Mouse (Mus musculus) kidney, adult 2 months (tissue): ENCODE data around the gene Tmem120a.

Experiments used
- CTCF ChIP-seq: fragments of 200-500 bp; conservative IDR thresholded peaks from 2 replicates; pipeline ENCODE4 v1.5.1; 2011; ENCODE audit warnings: low read depth, mild to moderate bottlenecking, control low read depth, low read length, moderate library complexity, mixed read lengths; ENCODE audit not compliant: insufficient read depth, insufficient read length
- POLR2A ChIP-seq: fragments of 200-500 bp; IDR thresholded peaks from one replicate; pipeline ENCODE4 v1.6.1; 2011; ENCODE audit warnings: low read depth, low read length, control low read depth

GRCm38 (mm10) chr5:135701601-135702000 lies 42.6 kb downstream of the Tmem120a start:
- no peak for TF ChIP-seq CTCF
- no peak for TF ChIP-seq POLR2A
